Mouse (Mus musculus): ENCODE data around the gene Fam209. TPM values are rescaled to one million over a fixed set of nuclear protein-coding genes. Genes with fewer than 3 reads are reported as not detected.

Gene Fam209
- polyA plus RNA-seq, 1 experiment from 2014 or later, result not detected

GRCm38 (mm10) chr2:172480296-172480695, 8.0 kb downstream of the Fam209 start:
- 68% methylated on average over 7 of the region's 7 CpGs for WGBS

GRCm38 (mm10) chr2:172481654-172482385, 9.5 kb downstream of the Fam209 start:
- no peaks in the 10 kb centered on the region for H3K36me3 ChIP-seq (replicated peaks)
- 0 out of 2 replicates have a peak, but pooled peaks cover 3% of the 10 kb centered on the region for H3K4me1 ChIP-seq
- H3K4me2 ChIP-seq, result no peak overlapping the region
- H3K9me3 ChIP-seq, result no peaks in the 10 kb centered on the region
- WGBS, result 88% methylated on average over 16 of the region's 16 CpGs
- no peak overlapping the region for H3K4me3 ChIP-seq
- peaks cover 1% of the 10 kb centered on the region; the same call in 1 of the 2 replicates for H3K27me3 ChIP-seq (replicated peaks)
- no peak overlapping the region for H3K9ac ChIP-seq
- no peak for ATAC-seq (replicated peaks)
- no peak overlapping the region for H3K27ac ChIP-seq

More at GRCm38 (mm10) chr2:172480296-172480695, 8.0 kb downstream of the Fam209 start:
- Histone ChIP-seq H3K27me3 (replicated peaks) (peaks cover 4% of the 10 kb centered on the region; the same call in 1 of the 2 replicates), H3K9me3 (no peaks in the 10 kb centered on the region), H3K4me1 (0 out of 2 replicates have a peak, but pooled peaks cover 3% of the 10 kb centered on the region), H3K4me2 (no peak overlapping the region), H3K27ac (no peak overlapping the region), H3K9ac (no peak overlapping the region), H3K4me3 (no peak overlapping the region), H3K36me3 (replicated peaks) (no peaks in the 10 kb centered on the region)
- no peak for ATAC-seq (replicated peaks)

GRCm38 (mm10) chr2:172483766-172484413, 11.6 kb downstream of the Fam209 start:
- no peak overlapping the region for H3K4me2 ChIP-seq
- WGBS, result 79% methylated on average over 14 of the region's 14 CpGs
- H3K9me3 ChIP-seq, result no peaks in the 10 kb centered on the region
- no peak overlapping the region for H3K27ac ChIP-seq
- 0 out of 2 replicates have a peak, but pooled peaks cover 3% of the 10 kb centered on the region for H3K4me1 ChIP-seq
- H3K36me3 ChIP-seq (replicated peaks), result no peaks in the 10 kb centered on the region
- H3K27me3 ChIP-seq (replicated peaks), result no peaks in the 10 kb centered on the region
- H3K4me3 ChIP-seq, result no peak overlapping the region
- ATAC-seq (replicated peaks), result no peak
- no peak overlapping the region for H3K9ac ChIP-seq

- 0 out of 2 replicates have a peak, but pooled peaks cover 3% of the 10 kb centered on the region for H3K4me1 ChIP-seq
- H3K36me3 ChIP-seq (replicated peaks), result no peaks in the 10 kb centered on the region
- 46% methylated on average over 12 of the region's 12 CpGs for WGBS
- H3K9ac ChIP-seq, result no peak overlapping the region
- no peak overlapping the region for H3K27ac ChIP-seq
- H3K4me2 ChIP-seq, result no peak overlapping the region
- no peaks in the 10 kb centered on the region for H3K9me3 ChIP-seq
- no peak overlapping the region for H3K4me3 ChIP-seq
- no peak for ATAC-seq (replicated peaks)
- no peaks in the 10 kb centered on the region for H3K27me3 ChIP-seq (replicated peaks)
Observed at GRCm38 (mm10) chr2:172484696-172485370, 12.5 kb downstream of the Fam209 start.

GRCm38 (mm10) chr2:172496736-172497345, 24.5 kb downstream of the Fam209 start:
- Histone ChIP-seq H3K4me2 (no peak overlapping the region), H3K4me1 (no peaks in the 10 kb centered on the region), H3K9ac (no peak overlapping the region), H3K9me3 (no peaks in the 10 kb centered on the region), H3K4me3 (no peak overlapping the region), H3K27me3 (replicated peaks) (no peaks in the 10 kb centered on the region), H3K27ac (no peak overlapping the region), H3K36me3 (replicated peaks) (no peaks in the 10 kb centered on the region)
- 75% methylated on average over 8 of the region's 8 CpGs for whole genome bisulfite sequencing
- ATAC-seq (replicated peaks), result no peak

GRCm38 (mm10) chr2:172498823-172499222, 26.5 kb downstream of the Fam209 start:
- Histone ChIP-seq H3K27me3 (replicated peaks) (no peaks in the 10 kb centered on the region), H3K27ac (no peak overlapping the region), H3K36me3 (replicated peaks) (no peaks in the 10 kb centered on the region), H3K4me3 (no peak overlapping the region), H3K9ac (no peak overlapping the region), H3K4me1 (no peaks in the 10 kb centered on the region), H3K9me3 (no peaks in the 10 kb centered on the region), H3K4me2 (no peak overlapping the region)
- WGBS, result 51% methylated on average over 3 of the region's 3 CpGs
- no peak for ATAC-seq (replicated peaks)

GRCm38 (mm10) chr2:172500752-172501316, 28.5 kb downstream of the Fam209 start:
- Histone ChIP-seq H3K36me3 (replicated peaks) (no peaks in the 10 kb centered on the region), H3K27ac (no peak overlapping the region), H3K9me3 (no peaks in the 10 kb centered on the region), H3K9ac (no peak overlapping the region), H3K27me3 (replicated peaks) (no peaks in the 10 kb centered on the region), H3K4me3 (no peak overlapping the region), H3K4me2 (no peak overlapping the region), H3K4me1 (no peaks in the 10 kb centered on the region)
- no peak for ATAC-seq (replicated peaks)
- 54% methylated on average over 7 of the region's 7 CpGs for WGBS

GRCm38 (mm10) chr2:172501341-172501740, 29.0 kb downstream of the Fam209 start:
- Histone ChIP-seq H3K4me3 (no peak overlapping the region), H3K4me1 (no peaks in the 10 kb centered on the region), H3K27me3 (replicated peaks) (no peaks in the 10 kb centered on the region), H3K9me3 (no peaks in the 10 kb centered on the region), H3K9ac (no peak overlapping the region), H3K36me3 (replicated peaks) (no peaks in the 10 kb centered on the region), H3K4me2 (no peak overlapping the region), H3K27ac (no peak overlapping the region)
- no peak for ATAC-seq (replicated peaks)
- 5% methylated on average over 4 of the region's 4 CpGs for WGBS

GRCm38 (mm10) chr2:172502168-172502567, 29.8 kb downstream of the Fam209 start:
- Histone ChIP-seq H3K27ac (no peak overlapping the region), H3K36me3 (replicated peaks) (no peaks in the 10 kb centered on the region), H3K4me1 (no peaks in the 10 kb centered on the region), H3K9ac (no peak overlapping the region), H3K27me3 (replicated peaks) (no peaks in the 10 kb centered on the region), H3K9me3 (no peaks in the 10 kb centered on the region), H3K4me2 (no peak overlapping the region), H3K4me3 (no peak overlapping the region)
- no peak for ATAC-seq (replicated peaks)
- 85% methylated on average over 14 of the region's 14 CpGs for WGBS

GRCm38 (mm10) chr2:172506121-172506520, 33.8 kb downstream of the Fam209 start:
- WGBS, result 86% methylated on average over 7 of the region's 7 CpGs
- Histone ChIP-seq H3K27me3 (replicated peaks) (no peaks in the 10 kb centered on the region), H3K9ac (no peak overlapping the region)

GRCm38 (mm10) chr2:172510056-172510712, 37.9 kb downstream of the Fam209 start:
- Histone ChIP-seq H3K36me3 (replicated peaks) (no peaks in the 10 kb centered on the region), H3K4me2 (no peak overlapping the region), H3K9ac (no peak overlapping the region), H3K27me3 (replicated peaks) (no peaks in the 10 kb centered on the region), H3K4me1 (no peaks in the 10 kb centered on the region), H3K27ac (no peak overlapping the region), H3K4me3 (no peak overlapping the region), H3K9me3 (no peaks in the 10 kb centered on the region)
- no peak for ATAC-seq (replicated peaks)
- 90% methylated on average over 15 of the region's 15 CpGs for WGBS

More at GRCm38 (mm10) chr2:172506121-172506520, 33.8 kb downstream of the Fam209 start:
- no peaks in the 10 kb centered on the region for H3K4me1 ChIP-seq
- no peak overlapping the region for H3K4me2 ChIP-seq
- no peaks in the 10 kb centered on the region for H3K9me3 ChIP-seq
- no peak overlapping the region for H3K27ac ChIP-seq
- no peak overlapping the region for H3K4me3 ChIP-seq
- H3K36me3 ChIP-seq (replicated peaks), result no peaks in the 10 kb centered on the region
- no peak for ATAC-seq (replicated peaks)
